Mouse (Mus musculus) spleen, adult 2 months (tissue): ENCODE results near the gene Gm11938.

Experiments
- CTCF ChIP-seq: fragments of 200-500 bp; IDR thresholded peaks from 2 replicates; pipeline ENCODE4 v1.5.1; 2011; ENCODE audit warnings: mild to moderate bottlenecking, inconsistent platforms; ENCODE audit not compliant: insufficient read depth, insufficient read length, insufficient replicate concordance; ENCODE audit errors: extremely low read depth
- POLR2A ChIP-seq: fragments of 200-500 bp; IDR thresholded peaks from 2 replicates; pipeline ENCODE4 v1.6.1; 2011; ENCODE audit warnings: low read depth, low read length, inconsistent platforms

DNA sequence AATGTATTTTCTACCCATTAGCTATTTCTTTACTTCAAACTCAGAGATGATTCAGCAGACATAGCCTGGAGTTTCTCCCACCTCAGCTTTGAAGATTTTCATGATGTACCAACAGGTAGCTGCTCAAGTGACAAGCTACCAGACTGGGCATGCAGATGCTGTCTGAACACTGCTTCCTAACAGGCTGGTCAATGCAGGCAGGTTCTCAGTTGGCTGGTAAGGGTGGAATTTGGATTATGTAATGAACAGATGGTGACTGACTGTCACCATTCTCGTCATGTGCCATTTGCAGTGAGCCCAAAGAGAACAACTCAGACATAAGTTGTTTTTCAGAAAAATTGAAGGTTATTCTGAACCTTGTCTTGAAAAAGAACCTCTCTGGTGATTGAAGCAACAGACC lies 6.0 kb upstream of the Gm11938 start:
- TF ChIP-seq CTCF = no peak
- no peak for TF ChIP-seq POLR2A
